Mouse (Mus musculus): ENCODE data around the gene Mtmr3. TPM values are rescaled to one million over a fixed set of nuclear protein-coding genes. Genes with fewer than 3 reads are reported as not detected.
A peak's percentile ranks its signal among the peaks of the same experiment; 100 is the strongest.

Gene Mtmr3
- polyA plus RNA-seq, 1 experiment from 2014 or later = 44.1 TPM

DNA sequence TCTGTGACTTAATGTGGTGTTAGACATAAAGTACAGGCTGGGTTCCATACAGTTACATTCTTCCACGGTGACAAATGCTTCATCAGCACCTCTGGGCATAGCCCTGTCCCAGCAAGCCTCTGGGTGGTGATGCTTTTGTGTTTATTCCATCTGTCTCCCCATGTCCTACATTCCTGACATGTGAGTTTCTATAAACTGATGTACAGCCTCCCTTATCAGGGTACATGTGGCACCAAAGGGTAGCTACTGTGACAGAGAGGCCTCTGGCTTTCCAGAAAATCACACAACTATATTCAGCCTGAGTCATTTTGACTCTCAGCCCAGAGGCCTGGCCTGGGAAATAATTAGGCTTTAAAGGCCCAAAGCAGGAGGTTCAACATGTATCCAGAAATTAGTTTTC is 11.9 kb upstream of the Mtmr3 start:
- H3K4me3 ChIP-seq (replicated peaks; ENCODE audit: low read depth, low read length) = no peak overlapping the region
- no peak for DNase-seq
- no peak for ATAC-seq (ENCODE audit: low FRiP score, low TSS enrichment)
- H3K36me3 ChIP-seq (ENCODE audit: control insufficient read depth, insufficient read depth, low read length) = no peaks in the 10 kb centered on the region
- no peak overlapping the region for H3K4me2 ChIP-seq (ENCODE audit: low read length)
- no peak overlapping the region for H3K9ac ChIP-seq (replicated peaks; ENCODE audit: low read length)
- peaks cover 3% of the 10 kb centered on the region; the same call in 1 of the 2 replicates for H3K4me1 ChIP-seq (ENCODE audit: control insufficient read depth, insufficient read depth, low read length)
- H3K27me3 ChIP-seq (ENCODE audit: control insufficient read depth, insufficient read depth, low read length) = no peaks in the 10 kb centered on the region
- no peak overlapping the region for H3K27ac ChIP-seq (replicated peaks; ENCODE audit: low read depth, low read length)
- H3K9me3 ChIP-seq (ENCODE audit: control insufficient read depth, low read length) = no peaks in the 10 kb centered on the region
- 86% methylated on average over 1 of the region's 1 CpGs for WGBS

DNA sequence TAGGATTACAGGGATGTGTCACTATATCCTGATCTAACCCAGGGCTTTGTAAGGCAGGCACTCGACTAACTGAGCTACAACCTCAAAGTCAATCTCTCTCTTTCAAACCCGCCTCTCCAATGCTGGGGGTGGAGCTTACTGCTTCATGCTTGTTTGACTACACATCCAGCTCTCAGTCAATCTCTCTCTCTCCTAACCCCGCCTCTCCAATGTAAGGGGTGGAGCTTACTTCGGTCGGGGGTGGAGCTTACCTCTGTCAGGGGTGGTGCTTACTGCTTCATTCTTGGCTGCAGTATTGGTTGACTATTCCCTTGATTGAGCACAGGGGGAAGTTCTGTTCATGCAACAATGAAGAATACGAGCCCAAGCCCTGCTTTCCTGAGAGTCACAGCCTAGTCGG is 10.8 kb upstream of the Mtmr3 start:
- H3K4me3 ChIP-seq (replicated peaks; ENCODE audit: low read depth, low read length) = no peak overlapping the region

DNA sequence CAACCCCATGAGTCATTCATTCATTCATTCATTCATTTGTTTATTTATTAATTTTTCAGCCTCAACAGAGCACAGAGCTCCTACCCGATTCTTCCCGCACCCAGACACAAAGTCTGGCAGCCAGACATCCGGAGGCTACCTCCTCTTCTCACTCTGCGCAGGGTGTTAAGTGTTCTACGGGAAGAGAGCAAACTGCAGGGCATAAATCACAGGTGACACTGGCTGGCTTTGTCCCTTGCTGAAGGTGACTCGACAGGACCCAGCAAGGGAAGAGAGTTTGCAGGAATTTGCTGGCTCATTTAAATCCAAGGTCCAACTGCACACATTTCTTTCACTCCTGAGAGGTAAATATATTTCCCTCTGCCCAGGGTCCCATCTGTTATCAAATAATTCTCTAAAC is 9.8 kb upstream of the Mtmr3 start:
- H3K9me3 ChIP-seq (ENCODE audit: control insufficient read depth, low read length) = no peaks in the 10 kb centered on the region
- DNase-seq = no peak
- no peaks in the 10 kb centered on the region for H3K36me3 ChIP-seq (ENCODE audit: control insufficient read depth, insufficient read depth, low read length)
- H3K9ac ChIP-seq (replicated peaks; ENCODE audit: low read length) = no peak overlapping the region
- 82% methylated on average over 6 of the region's 6 CpGs for WGBS
- no peaks in the 10 kb centered on the region for H3K27me3 ChIP-seq (ENCODE audit: control insufficient read depth, insufficient read depth, low read length)
- no peak overlapping the region for H3K4me2 ChIP-seq (ENCODE audit: low read length)
- H3K4me3 ChIP-seq (replicated peaks; ENCODE audit: low read depth, low read length) = no peak overlapping the region
- peaks cover 3% of the 10 kb centered on the region; the same call in 1 of the 2 replicates for H3K4me1 ChIP-seq (ENCODE audit: control insufficient read depth, insufficient read depth, low read length)
- no peak for ATAC-seq (ENCODE audit: low FRiP score, low TSS enrichment)
- no peak overlapping the region for H3K27ac ChIP-seq (replicated peaks; ENCODE audit: low read depth, low read length)

More for the DNA sequence above, 10.8 kb upstream of the Mtmr3 start:
- Histone ChIP-seq H3K9me3 (ENCODE audit: control insufficient read depth, low read length) (no peaks in the 10 kb centered on the region), H3K9ac (replicated peaks; ENCODE audit: low read length) (no peak overlapping the region), H3K36me3 (ENCODE audit: control insufficient read depth, insufficient read depth, low read length) (no peaks in the 10 kb centered on the region), H3K27ac (replicated peaks; ENCODE audit: low read depth, low read length) (no peak overlapping the region), H3K27me3 (ENCODE audit: control insufficient read depth, insufficient read depth, low read length) (no peaks in the 10 kb centered on the region), H3K4me2 (ENCODE audit: low read length) (no peak overlapping the region), H3K4me1 (ENCODE audit: control insufficient read depth, insufficient read depth, low read length) (peaks cover 3% of the 10 kb centered on the region; the same call in 1 of the 2 replicates)
- WGBS = 55% methylated on average over 7 of the region's 7 CpGs
- no peak for ATAC-seq (ENCODE audit: low FRiP score, low TSS enrichment)
- DNase-seq = no peak

DNA sequence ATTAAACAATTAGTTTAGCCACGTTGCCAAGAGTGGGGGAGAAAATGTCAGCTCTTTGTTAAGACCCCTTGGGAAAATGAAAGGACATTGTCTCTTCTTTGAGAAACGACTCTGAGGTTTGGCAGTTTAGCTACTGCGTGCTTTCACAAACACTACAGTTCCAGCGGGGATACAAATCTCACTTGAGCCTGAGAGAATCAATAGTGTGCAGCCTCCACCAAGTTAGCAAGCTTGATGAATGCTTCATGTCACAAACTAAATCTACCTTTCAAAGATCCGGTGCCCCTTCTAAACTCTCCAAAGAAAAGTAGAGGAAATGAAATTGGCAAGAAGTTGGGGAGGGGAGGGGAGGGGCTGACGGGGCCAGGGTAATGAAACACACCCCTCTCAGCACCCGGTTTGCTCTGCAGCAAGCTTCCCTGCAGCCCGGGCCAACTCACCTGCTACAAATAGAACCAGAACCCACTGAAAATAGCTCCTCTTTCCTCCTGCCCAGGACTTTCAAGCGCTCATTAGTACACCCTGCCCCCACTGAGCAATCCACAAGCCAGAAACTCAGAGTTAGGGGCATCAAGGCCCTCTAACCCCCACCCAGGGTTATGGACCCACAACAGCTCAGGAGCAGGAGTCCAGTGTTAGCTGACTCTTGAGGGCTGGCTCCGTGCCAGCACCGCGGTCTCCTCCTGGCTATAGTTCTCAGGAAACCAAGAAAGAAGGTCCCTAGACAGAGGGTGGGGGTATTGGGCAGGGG is 8.2 kb upstream of the Mtmr3 start:
- H3K4me3 ChIP-seq (replicated peaks; ENCODE audit: low read depth, low read length) = no peak overlapping the region
- ATAC-seq (ENCODE audit: low FRiP score, low TSS enrichment) (no peak), DNase-seq (peak; percentile 43)
- H3K9me3 ChIP-seq (ENCODE audit: control insufficient read depth, low read length) = no peaks in the 10 kb centered on the region
- no peak overlapping the region for H3K4me2 ChIP-seq (ENCODE audit: low read length)
- H3K9ac ChIP-seq (replicated peaks; ENCODE audit: low read length) = no peak overlapping the region
- H3K4me1 ChIP-seq (ENCODE audit: control insufficient read depth, insufficient read depth, low read length) = peaks cover 3% of the 10 kb centered on the region; the same call in 1 of the 2 replicates
- H3K27me3 ChIP-seq (ENCODE audit: control insufficient read depth, insufficient read depth, low read length) = no peaks in the 10 kb centered on the region
- WGBS = 33% methylated on average over 12 of the region's 12 CpGs
- no peaks in the 10 kb centered on the region for H3K36me3 ChIP-seq (ENCODE audit: control insufficient read depth, insufficient read depth, low read length)
- H3K27ac ChIP-seq (replicated peaks; ENCODE audit: low read depth, low read length) = no peak overlapping the region

DNA sequence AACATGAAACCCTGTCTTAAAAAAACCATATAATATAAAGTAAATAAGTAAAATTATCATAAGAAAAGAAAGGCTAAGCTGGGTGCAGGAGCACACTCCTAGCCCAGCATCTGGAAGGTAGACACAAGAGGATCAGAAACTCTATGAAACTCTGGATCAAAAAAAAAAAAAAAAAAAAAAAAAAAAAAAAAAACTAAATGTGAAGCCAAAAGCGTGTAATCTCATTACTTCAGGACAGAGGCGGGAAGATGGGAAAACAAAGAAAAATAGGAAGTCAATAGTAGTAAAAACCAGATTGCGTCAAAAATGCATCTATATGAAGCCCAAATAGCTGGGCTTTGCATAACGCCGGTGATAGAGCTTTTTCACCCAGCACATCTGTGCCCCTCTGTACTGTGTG is 7.2 kb upstream of the Mtmr3 start:
- H3K4me1 ChIP-seq (ENCODE audit: control insufficient read depth, insufficient read depth, low read length) = peaks cover 3% of the 10 kb centered on the region; the same call in 1 of the 2 replicates
- no peak overlapping the region for H3K4me3 ChIP-seq (replicated peaks; ENCODE audit: low read depth, low read length)
- no peak overlapping the region for H3K27ac ChIP-seq (replicated peaks; ENCODE audit: low read depth, low read length)
- WGBS = 53% methylated on average over 5 of the region's 5 CpGs
- DNase-seq = no peak
- no peak for ATAC-seq (ENCODE audit: low FRiP score, low TSS enrichment)
- no peak overlapping the region for H3K4me2 ChIP-seq (ENCODE audit: low read length)
- no peaks in the 10 kb centered on the region for H3K27me3 ChIP-seq (ENCODE audit: control insufficient read depth, insufficient read depth, low read length)
- H3K9me3 ChIP-seq (ENCODE audit: control insufficient read depth, low read length) = no peaks in the 10 kb centered on the region
- H3K9ac ChIP-seq (replicated peaks; ENCODE audit: low read length) = no peak overlapping the region
- H3K36me3 ChIP-seq (ENCODE audit: control insufficient read depth, insufficient read depth, low read length) = no peaks in the 10 kb centered on the region

DNA sequence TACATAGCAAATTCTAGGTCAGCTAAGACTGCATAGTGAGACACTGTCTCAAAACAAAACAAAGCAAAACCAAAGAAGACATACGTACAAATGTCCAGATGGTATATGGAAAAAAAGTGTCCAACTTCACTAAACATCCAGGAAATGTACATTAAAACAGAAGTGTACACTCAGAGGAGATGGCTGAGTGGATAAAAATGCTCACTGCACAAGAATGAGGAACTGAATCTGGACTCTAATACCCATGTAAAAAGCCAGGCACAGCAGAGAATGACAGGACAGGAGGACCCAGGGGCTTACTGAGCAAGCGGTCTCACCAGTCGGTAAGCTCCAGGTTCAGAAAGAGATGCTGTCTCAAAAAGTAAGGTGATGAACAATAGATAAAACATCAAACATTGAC is 5.3 kb upstream of the Mtmr3 start:
- H3K4me2 ChIP-seq (ENCODE audit: low read length) = no peak overlapping the region
- peaks cover 3% of the 10 kb centered on the region; the same call in 1 of the 2 replicates for H3K4me1 ChIP-seq (ENCODE audit: control insufficient read depth, insufficient read depth, low read length)
- no peak overlapping the region for H3K4me3 ChIP-seq (replicated peaks; ENCODE audit: low read depth, low read length)
- no peak for DNase-seq
- no peaks in the 10 kb centered on the region for H3K36me3 ChIP-seq (ENCODE audit: control insufficient read depth, insufficient read depth, low read length)
- 93% methylated on average over 3 of the region's 3 CpGs for WGBS
- no peaks in the 10 kb centered on the region for H3K27me3 ChIP-seq (ENCODE audit: control insufficient read depth, insufficient read depth, low read length)
- ATAC-seq (ENCODE audit: low FRiP score, low TSS enrichment) = no peak
- H3K9me3 ChIP-seq (ENCODE audit: control insufficient read depth, low read length) = no peaks in the 10 kb centered on the region
- no peak overlapping the region for H3K27ac ChIP-seq (replicated peaks; ENCODE audit: low read depth, low read length)
- no peak overlapping the region for H3K9ac ChIP-seq (replicated peaks; ENCODE audit: low read length)

DNA sequence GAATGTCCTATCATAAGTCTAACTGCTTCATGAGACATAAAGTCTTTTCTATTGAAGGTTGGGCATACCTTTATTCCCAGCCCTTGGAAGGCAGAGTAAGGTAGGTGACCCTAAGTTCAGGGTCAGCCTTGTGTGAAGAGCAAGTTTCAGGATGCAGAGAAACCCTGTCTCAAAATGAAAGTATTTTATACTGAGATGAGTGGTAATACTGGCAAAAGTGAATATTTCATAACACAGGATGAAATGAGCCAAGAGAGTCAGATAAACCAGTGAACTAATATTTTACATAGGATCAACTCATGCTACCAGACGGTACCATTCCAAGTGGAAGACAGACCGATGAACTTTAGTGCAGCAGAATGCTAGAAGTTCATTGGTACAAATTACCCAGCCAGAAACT is 3.7 kb upstream of the Mtmr3 start:
- H3K4me1 ChIP-seq (ENCODE audit: control insufficient read depth, insufficient read depth, low read length) = peaks cover 5% of the 10 kb centered on the region
- H3K9me3 ChIP-seq (ENCODE audit: control insufficient read depth, low read length) = no peaks in the 10 kb centered on the region
- H3K27ac ChIP-seq (replicated peaks; ENCODE audit: low read depth, low read length) = no peak overlapping the region
- 97% methylated on average over 2 of the region's 2 CpGs for WGBS
- H3K36me3 ChIP-seq (ENCODE audit: control insufficient read depth, insufficient read depth, low read length) = no peaks in the 10 kb centered on the region
- DNase-seq (no peak), ATAC-seq (ENCODE audit: low FRiP score, low TSS enrichment) (no peak)
- no peak overlapping the region for H3K4me3 ChIP-seq (replicated peaks; ENCODE audit: low read depth, low read length)
- no peak overlapping the region for H3K4me2 ChIP-seq (ENCODE audit: low read length)
- no peaks in the 10 kb centered on the region for H3K27me3 ChIP-seq (ENCODE audit: control insufficient read depth, insufficient read depth, low read length)
- no peak overlapping the region for H3K9ac ChIP-seq (replicated peaks; ENCODE audit: low read length)

DNA sequence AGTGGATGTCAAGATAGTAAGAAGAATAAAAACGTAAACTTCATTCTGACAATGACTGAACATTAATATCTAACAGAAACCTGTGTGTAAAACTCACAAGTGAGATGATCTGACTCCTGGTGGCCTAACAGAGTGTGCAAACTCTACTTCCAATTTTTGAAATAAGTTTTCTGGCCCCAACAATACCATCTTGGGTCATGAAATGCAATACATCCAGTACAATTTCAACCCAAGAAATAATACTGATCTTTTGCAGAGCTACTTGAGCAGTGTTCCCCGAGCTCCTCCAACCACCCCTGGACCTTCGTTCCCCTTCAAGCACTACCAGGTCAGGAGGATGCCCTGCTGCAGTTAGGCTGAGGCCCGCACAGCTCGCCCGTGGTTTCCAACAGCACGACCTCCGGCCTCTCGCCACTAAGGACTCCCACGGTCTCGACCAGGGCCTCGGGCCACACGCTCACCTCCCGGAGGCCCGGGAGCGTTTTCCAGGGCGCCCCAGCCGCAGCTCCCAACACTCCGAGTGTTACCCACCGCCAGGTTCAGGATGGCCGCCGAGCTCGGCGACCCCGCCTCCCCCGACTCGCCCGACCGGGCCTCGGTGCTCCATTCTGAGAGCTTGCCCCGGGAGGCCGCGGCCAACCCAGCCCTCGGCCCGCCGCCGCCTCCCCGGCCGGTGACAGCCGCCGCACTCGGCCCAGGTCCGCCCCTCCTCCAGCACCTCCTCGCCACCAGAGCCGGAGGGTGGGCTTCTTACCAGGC is 635 bp downstream of the Mtmr3 start:
- peak overlapping the region; percentile 96 for H3K27ac ChIP-seq (replicated peaks; ENCODE audit: low read depth, low read length)
- H3K9me3 ChIP-seq (ENCODE audit: control insufficient read depth, low read length) = no peaks in the 10 kb centered on the region
- H3K9ac ChIP-seq (replicated peaks; ENCODE audit: low read length) = peak overlapping the region; percentile 90
- peak overlapping the region; percentile 95 for H3K4me3 ChIP-seq (replicated peaks; ENCODE audit: low read depth, low read length)
- peak overlapping the region; percentile 78 for H3K4me2 ChIP-seq (ENCODE audit: low read length)
- under 1% methylated on average over 43 of the region's 45 CpGs for WGBS
- ATAC-seq (ENCODE audit: low FRiP score, low TSS enrichment) = peak; percentile 88
- H3K27me3 ChIP-seq (ENCODE audit: control insufficient read depth, insufficient read depth, low read length) = no peaks in the 10 kb centered on the region
- no peaks in the 10 kb centered on the region for H3K36me3 ChIP-seq (ENCODE audit: control insufficient read depth, insufficient read depth, low read length)
- DNase-seq = no peak
- peaks cover 10% of the 10 kb centered on the region for H3K4me1 ChIP-seq (ENCODE audit: control insufficient read depth, insufficient read depth, low read length)

DNA sequence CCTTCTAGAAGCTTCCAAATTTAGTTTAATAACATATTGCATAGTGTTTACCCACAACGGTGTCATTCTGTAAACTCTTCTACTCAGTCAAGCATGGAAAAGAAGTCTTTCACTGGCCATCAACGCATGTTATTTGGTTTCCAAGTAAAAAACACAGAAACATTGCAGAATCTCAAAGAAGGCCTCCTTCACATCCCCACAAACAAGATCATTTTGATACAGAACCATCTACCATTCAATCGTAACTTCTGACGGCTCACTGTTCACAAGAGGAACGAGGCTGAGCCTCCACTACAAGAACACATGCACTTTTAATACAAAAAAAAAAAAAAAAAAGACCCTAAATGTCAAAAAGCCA is 1.2 kb downstream of the Mtmr3 start:
- Histone ChIP-seq H3K36me3 (ENCODE audit: control insufficient read depth, insufficient read depth, low read length) (no peaks in the 10 kb centered on the region), H3K4me1 (ENCODE audit: control insufficient read depth, insufficient read depth, low read length) (peaks cover 10% of the 10 kb centered on the region), H3K27ac (replicated peaks; ENCODE audit: low read depth, low read length) (no peak overlapping the region), H3K4me3 (replicated peaks; ENCODE audit: low read depth, low read length) (peak overlapping the region; percentile 95), H3K9me3 (ENCODE audit: control insufficient read depth, low read length) (no peaks in the 10 kb centered on the region), H3K27me3 (ENCODE audit: control insufficient read depth, insufficient read depth, low read length) (no peaks in the 10 kb centered on the region), H3K9ac (replicated peaks; ENCODE audit: low read length) (peak overlapping the region; percentile 90), H3K4me2 (ENCODE audit: low read length) (peak overlapping the region; percentile 78)
- ATAC-seq (ENCODE audit: low FRiP score, low TSS enrichment) (no peak), DNase-seq (no peak)
- WGBS = 19% methylated on average over 5 of the region's 5 CpGs

All from midbrain, embryonic 14.5 days (tissue).